Mouse (Mus musculus) midbrain, embryonic 10.5 days (tissue): ENCODE data around the gene Kcnt1. TPM values are rescaled to one million over a fixed set of nuclear protein-coding genes. Genes with fewer than 3 reads are reported as not detected.

ENCODE experiments used
- DNase-seq: peaks from one replicate; pipeline ENCODE4 v3.0.0-alpha.2; 2017; ENCODE audit warnings: low spot score
- H3K27ac ChIP-seq: fragments of 300-500 bp; sonication (generic); replicated peaks from 2 replicates; pipeline ENCODE4 v1.5.1; 2016; ENCODE audit warnings: mild to moderate bottlenecking
- H3K27me3 ChIP-seq: fragments of 300-500 bp; sonication (generic); 2 replicates; pipeline ENCODE4 v1.6.1; 2016; ENCODE audit warnings: low read depth, mild to moderate bottlenecking; ENCODE audit not compliant: poor library complexity, severe bottlenecking
- H3K36me3 ChIP-seq: fragments of 300-500 bp; sonication (generic); 2 replicates; pipeline ENCODE4 v1.6.1; 2016; ENCODE audit warnings: mild to moderate bottlenecking, moderate library complexity
- H3K4me1 ChIP-seq: fragments of 300-500 bp; sonication (generic); 2 replicates; pipeline ENCODE4 v1.6.1; 2016
- H3K4me3 ChIP-seq: fragments of 300-500 bp; sonication (generic); 2 replicates; pipeline ENCODE4 v1.5.1; 2016; ENCODE audit warnings: mild to moderate bottlenecking, moderate library complexity
- H3K9me3 ChIP-seq: fragments of 300-500 bp; sonication (generic); replicated peaks from 2 replicates; pipeline ENCODE4 v1.6.1; 2016; ENCODE audit warnings: mild to moderate bottlenecking
- WGBS: fragments of 180-500 bp; shearing (Covaris S2); methylation state at CpG from one replicate; pipeline ENCODE4 v1.1.7; 2016; 5-methylcytosine and 5-hydroxymethylcytosine counted together
- polyA plus RNA-seq: library from polyadenylated mRNA; unstranded; fragments of >200 nt; fragmentation: Nextera tagmentation; extraction: Ambion mirVana; gene quantifications from 2 replicates; pipeline ENCODE4 v1.2.1, GENCODE M21; 2016

Kcnt1 gene
- polyA plus RNA-seq, 1 experiment from 2014 or later, result 0.49 TPM

DNA sequence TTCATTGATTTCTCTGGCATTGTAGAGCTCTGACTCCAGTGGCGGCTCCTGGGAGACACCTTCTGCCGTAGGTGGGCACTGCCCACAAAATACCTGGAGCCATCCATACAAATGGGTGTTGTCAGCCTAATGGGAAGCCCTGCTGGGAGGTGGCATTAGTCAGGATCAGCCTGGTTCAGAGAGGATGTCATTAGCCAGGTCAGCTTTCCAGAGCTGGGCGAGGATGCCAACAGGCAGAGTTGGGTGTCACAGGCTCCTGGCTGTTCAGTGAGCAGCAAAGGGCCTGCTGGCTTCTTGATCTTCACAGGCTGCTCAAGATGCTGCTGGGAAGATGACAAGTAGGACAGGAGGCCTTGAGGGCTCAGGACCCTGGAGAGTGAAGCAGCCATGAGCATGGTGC is 21.2 kb downstream of the Kcnt1 start:
- Histone ChIP-seq H3K4me1 (no peaks in the 10 kb centered on the region), H3K36me3 (no peaks in the 10 kb centered on the region), H3K4me3 (no peak overlapping the region), H3K27ac (no peak overlapping the region), H3K27me3 (no peaks in the 10 kb centered on the region), H3K9me3 (no peaks in the 10 kb centered on the region)
- DNase-seq, result no peak
- WGBS, result 87% methylated on average over 3 of the region's 3 CpGs

DNA sequence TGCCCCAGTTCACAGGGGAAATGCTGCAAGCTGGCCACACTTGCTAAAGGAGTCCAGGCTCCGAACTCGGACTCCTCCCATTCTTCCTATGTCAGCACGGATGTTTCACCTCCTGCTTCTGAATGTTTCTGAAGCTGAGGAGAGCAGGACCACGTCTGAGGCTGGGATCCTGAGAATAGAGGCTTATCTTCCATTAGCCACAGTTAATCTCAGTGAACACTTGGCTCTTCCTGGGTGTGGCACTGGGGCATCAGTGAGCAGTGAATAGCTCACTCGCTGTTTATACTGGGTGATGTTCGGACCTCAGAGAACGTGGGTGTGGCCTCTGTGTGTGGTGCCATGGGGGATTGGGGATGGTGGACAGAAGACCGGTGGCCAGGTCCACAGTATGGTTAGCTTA is 23.7 kb downstream of the Kcnt1 start:
- no peak overlapping the region for H3K4me3 ChIP-seq
- 80% methylated on average over 8 of the region's 8 CpGs for WGBS
- no peaks in the 10 kb centered on the region for H3K36me3 ChIP-seq

GRCm38 (mm10) chr2:25888144-25888543 is 24.6 kb downstream of the Kcnt1 start:
- H3K4me1 ChIP-seq, result no peaks in the 10 kb centered on the region
- no peaks in the 10 kb centered on the region for H3K9me3 ChIP-seq
- WGBS, result 59% methylated on average over 5 of the region's 5 CpGs
- no peaks in the 10 kb centered on the region for H3K27me3 ChIP-seq
- no peak overlapping the region for H3K4me3 ChIP-seq
- H3K27ac ChIP-seq, result no peak overlapping the region
- no peaks in the 10 kb centered on the region for H3K36me3 ChIP-seq
- no peak for DNase-seq

More for the DNA sequence above, 23.7 kb downstream of the Kcnt1 start:
- no peak for DNase-seq
- H3K4me1 ChIP-seq, result no peaks in the 10 kb centered on the region
- no peaks in the 10 kb centered on the region for H3K9me3 ChIP-seq
- no peak overlapping the region for H3K27ac ChIP-seq
- H3K27me3 ChIP-seq, result no peaks in the 10 kb centered on the region

- WGBS, result 83% methylated on average over 7 of the region's 7 CpGs
These were observed 28.9 kb downstream of the Kcnt1 start for GRCm38 (mm10) chr2:25892440-25892839.

DNA sequence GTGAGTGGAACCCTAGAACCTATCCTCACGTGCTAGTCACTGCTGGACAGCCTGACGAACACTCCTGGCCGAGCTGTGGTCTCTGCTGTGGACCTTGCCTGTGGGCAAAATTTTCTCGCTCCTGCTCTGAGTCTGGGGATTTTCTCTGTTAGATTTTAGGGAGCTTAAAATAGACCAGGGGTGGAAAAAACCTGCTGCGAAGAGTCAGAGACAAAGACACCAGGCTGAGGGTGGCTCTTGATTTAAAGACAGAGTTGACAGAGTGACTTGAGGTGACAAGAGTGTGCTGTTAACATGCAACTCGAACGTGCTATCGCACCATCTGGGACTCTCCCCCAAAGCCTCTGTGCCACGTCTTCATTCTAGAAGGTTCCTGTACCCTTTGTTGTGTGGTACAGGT is 35.4 kb downstream of the Kcnt1 start:
- no peaks in the 10 kb centered on the region for H3K27me3 ChIP-seq
- H3K4me1 ChIP-seq, result peaks cover 2% of the 10 kb centered on the region; the same call in 1 of the 2 replicates
- no peaks in the 10 kb centered on the region for H3K9me3 ChIP-seq
- H3K4me3 ChIP-seq, result no peak overlapping the region
- H3K36me3 ChIP-seq, result no peaks in the 10 kb centered on the region
- no peak for DNase-seq
- WGBS, result 88% methylated on average over 9 of the region's 9 CpGs
- no peak overlapping the region for H3K27ac ChIP-seq

More at GRCm38 (mm10) chr2:25892440-25892839, 28.9 kb downstream of the Kcnt1 start:
- Histone ChIP-seq H3K36me3 (no peaks in the 10 kb centered on the region), H3K27ac (no peak overlapping the region), H3K4me3 (no peak overlapping the region), H3K9me3 (no peaks in the 10 kb centered on the region), H3K27me3 (no peaks in the 10 kb centered on the region), H3K4me1 (peaks cover 6% of the 10 kb centered on the region; the same call in 1 of the 2 replicates)
- no peak for DNase-seq

DNA sequence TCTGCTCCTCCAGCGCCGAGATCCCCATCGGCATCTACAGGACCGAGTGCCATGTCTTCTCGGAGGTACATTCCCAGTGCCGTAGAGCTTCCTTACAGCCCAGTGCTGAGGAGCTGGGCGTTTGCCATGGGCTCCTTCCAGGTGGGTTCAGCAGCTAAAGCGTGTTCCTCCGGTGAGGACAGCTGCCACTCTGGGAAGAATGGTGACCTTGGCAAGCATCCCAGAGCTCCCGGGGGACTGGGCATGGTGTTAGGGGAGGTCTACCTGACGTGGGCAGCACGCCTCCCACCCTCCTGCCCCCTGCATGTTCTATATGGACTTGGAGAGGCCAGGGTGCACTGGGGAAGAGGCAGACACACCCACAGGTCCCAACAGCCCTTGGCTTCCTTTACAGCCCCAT is 46.3 kb downstream of the Kcnt1 start:
- 88% methylated on average over 12 of the region's 12 CpGs for WGBS
- no peaks in the 10 kb centered on the region for H3K9me3 ChIP-seq
- no peak overlapping the region for H3K27ac ChIP-seq
- H3K36me3 ChIP-seq, result no peaks in the 10 kb centered on the region
- no peaks in the 10 kb centered on the region for H3K4me1 ChIP-seq
- DNase-seq, result no peak
- no peaks in the 10 kb centered on the region for H3K27me3 ChIP-seq
- H3K4me3 ChIP-seq, result no peak overlapping the region

DNA sequence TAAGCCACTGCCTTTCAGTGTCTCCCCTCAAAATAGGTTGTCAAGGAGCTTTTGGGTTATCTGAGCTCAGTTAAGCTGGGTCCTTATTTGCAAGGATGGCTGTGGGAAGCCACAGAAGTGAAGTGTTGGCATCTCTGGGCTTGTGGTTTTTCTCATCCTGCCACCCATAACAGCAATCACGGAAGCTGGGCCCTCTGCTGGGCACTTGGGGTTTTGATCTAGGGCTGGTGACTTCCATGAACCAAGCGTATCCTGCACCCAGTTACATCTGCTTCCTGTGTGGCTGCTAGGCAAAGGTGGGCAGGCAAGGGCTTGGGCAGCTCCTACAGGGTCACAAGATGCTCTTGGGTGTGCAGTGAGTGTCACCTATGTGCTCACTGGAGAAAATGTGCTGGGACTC is 49.7 kb downstream of the Kcnt1 start:
- Histone ChIP-seq H3K4me3 (no peak overlapping the region), H3K9me3 (no peaks in the 10 kb centered on the region), H3K27me3 (no peaks in the 10 kb centered on the region), H3K36me3 (no peaks in the 10 kb centered on the region), H3K4me1 (no peaks in the 10 kb centered on the region), H3K27ac (no peak overlapping the region)
- DNase-seq, result no peak
- 60% methylated on average over 2 of the region's 2 CpGs for WGBS

GRCm38 (mm10) chr2:25914201-25914600 is 50.7 kb downstream of the Kcnt1 start:
- Histone ChIP-seq H3K27ac (no peak overlapping the region), H3K4me1 (no peaks in the 10 kb centered on the region), H3K9me3 (no peaks in the 10 kb centered on the region), H3K4me3 (no peak overlapping the region), H3K27me3 (no peaks in the 10 kb centered on the region), H3K36me3 (no peaks in the 10 kb centered on the region)
- DNase-seq, result no peak
- 78% methylated on average over 4 of the region's 4 CpGs for WGBS

- no peaks in the 10 kb centered on the region for H3K36me3 ChIP-seq
- H3K9me3 ChIP-seq, result no peaks in the 10 kb centered on the region
- no peaks in the 10 kb centered on the region for H3K27me3 ChIP-seq
- DNase-seq, result no peak
- H3K27ac ChIP-seq, result no peak overlapping the region
- H3K4me3 ChIP-seq, result no peak overlapping the region
- WGBS, result 88% methylated on average over 5 of the region's 5 CpGs
- no peaks in the 10 kb centered on the region for H3K4me1 ChIP-seq
These were observed 51.3 kb downstream of the Kcnt1 start for GRCm38 (mm10) chr2:25914821-25915220.

DNA sequence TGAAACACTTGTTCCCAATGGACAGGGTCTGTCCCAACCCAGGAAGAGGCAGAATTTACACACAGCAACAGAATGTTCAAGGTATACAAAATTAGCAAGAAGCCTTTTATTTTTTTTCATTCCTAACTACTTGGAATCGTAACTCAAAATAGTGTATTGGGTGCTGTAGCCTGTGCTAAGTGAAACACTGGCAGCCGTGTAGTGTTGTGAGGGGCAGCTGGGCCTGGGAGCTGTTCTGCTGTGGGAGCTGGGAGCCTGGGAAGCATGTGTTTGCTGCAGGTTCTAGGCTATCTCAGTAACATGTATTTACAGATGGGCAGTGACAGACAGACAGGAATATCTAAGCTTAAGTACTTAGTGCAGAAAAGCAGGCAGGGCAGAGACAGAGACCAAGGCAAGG is 54.9 kb downstream of the Kcnt1 start:
- Histone ChIP-seq H3K27me3 (no peaks in the 10 kb centered on the region), H3K27ac (no peak overlapping the region), H3K4me1 (no peaks in the 10 kb centered on the region), H3K9me3 (no peaks in the 10 kb centered on the region), H3K36me3 (peaks cover 16% of the 10 kb centered on the region), H3K4me3 (no peak overlapping the region)
- no peak for DNase-seq
- WGBS, result 93% methylated on average over 2 of the region's 2 CpGs

DNA sequence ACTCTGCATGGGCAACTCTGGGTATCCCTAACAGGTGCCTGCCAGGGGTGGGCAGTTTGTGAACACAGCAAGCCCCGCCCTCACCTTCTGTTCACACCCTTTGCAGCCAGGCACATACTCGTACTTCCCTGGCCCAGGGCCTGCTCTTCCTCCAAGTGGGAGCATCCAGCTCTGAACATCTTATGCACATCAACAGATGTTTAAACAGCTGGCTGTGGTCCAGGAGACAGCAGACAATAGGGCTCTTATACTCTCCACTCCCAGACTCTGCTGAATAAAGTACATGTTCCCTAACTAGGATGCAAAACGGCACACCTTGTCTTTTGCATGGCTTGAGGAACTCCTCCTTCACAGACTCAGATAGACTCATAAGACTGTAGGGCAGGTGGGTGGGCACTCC is 56.4 kb downstream of the Kcnt1 start:
- 76% methylated on average over 3 of the region's 3 CpGs for WGBS
- H3K27me3 ChIP-seq, result no peaks in the 10 kb centered on the region
- no peak overlapping the region for H3K27ac ChIP-seq
- no peaks in the 10 kb centered on the region for H3K9me3 ChIP-seq
- no peak overlapping the region for H3K4me3 ChIP-seq
- no peak for DNase-seq
- peaks cover 31% of the 10 kb centered on the region for H3K36me3 ChIP-seq
- no peaks in the 10 kb centered on the region for H3K4me1 ChIP-seq

DNA sequence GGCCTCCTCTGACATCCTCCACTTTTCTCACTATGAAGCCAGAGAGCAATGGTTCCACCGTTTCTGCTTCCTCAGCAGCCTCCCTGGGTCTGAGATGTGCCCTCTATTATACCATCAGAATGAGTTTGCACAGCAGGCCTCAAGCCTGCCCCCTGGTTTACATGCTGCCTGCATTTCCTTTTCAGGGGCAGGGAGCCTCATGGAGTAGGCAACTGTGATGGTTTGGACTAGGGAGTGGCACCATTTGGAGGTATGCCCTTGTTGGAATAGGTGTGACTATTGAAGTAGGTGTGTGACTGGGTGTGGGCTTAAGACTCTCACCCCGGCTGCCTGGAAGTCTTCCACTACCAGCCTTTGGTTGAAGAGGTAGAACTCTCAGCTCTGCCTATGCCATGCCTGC is 60.3 kb downstream of the Kcnt1 start:
- Histone ChIP-seq H3K4me1 (no peaks in the 10 kb centered on the region), H3K36me3 (peaks cover 69% of the 10 kb centered on the region), H3K9me3 (no peaks in the 10 kb centered on the region), H3K4me3 (no peak overlapping the region), H3K27ac (no peak overlapping the region), H3K27me3 (no peaks in the 10 kb centered on the region)
- WGBS, result 79% methylated on average over 2 of the region's 2 CpGs
- no peak for DNase-seq

DNA sequence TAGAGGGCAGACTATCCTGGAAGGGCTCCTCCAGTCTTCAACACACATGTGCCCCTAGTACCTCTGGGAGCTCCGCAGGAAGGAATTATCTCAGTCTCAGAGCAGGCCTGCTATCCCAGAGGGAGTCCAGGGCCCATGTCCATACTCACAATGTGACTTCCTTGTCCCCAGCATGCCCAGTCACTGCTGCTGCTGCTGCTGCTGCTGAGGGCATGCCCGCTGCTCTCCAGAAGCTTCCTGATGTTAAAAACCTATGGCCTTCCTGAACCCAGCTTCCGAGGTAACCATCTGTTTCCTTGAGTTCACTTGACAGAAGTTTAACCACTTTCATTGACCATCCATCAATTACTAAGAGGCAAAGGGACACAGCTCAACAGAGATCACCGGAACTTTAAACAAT is 61.4 kb downstream of the Kcnt1 start:
- Histone ChIP-seq H3K27me3 (no peaks in the 10 kb centered on the region), H3K4me1 (no peaks in the 10 kb centered on the region), H3K36me3 (peaks cover 81% of the 10 kb centered on the region), H3K4me3 (no peak overlapping the region), H3K9me3 (no peaks in the 10 kb centered on the region), H3K27ac (no peak overlapping the region)
- WGBS, result 95% methylated on average over 4 of the region's 4 CpGs
- no peak for DNase-seq

DNA sequence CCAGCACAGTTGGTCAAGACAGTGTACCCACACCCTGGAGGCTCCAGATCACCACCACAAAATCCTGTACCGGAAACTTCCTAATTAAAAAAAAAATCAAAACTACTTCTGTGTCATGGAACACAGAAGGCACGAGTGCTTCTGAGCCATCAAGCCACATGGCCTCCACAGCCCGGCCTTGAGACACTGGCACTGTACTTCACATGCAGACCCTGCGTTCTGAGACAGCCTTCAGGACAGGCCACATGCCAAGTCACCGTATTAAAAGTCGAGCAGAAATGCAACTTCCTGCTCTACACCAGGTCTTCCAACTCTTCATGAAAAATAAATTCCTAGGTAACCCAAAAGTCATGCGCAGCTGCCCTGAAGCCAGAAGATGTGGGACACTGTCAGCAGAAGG is 64.3 kb downstream of the Kcnt1 start:
- H3K9me3 ChIP-seq, result no peaks in the 10 kb centered on the region
- H3K27ac ChIP-seq, result no peak overlapping the region
- no peak for DNase-seq
- WGBS, result 95% methylated on average over 7 of the region's 7 CpGs
- no peaks in the 10 kb centered on the region for H3K27me3 ChIP-seq
- no peaks in the 10 kb centered on the region for H3K4me1 ChIP-seq
- peaks cover 96% of the 10 kb centered on the region for H3K36me3 ChIP-seq
- H3K4me3 ChIP-seq, result no peak overlapping the region
